Mouse (Mus musculus): ENCODE results near the gene Rptor. TPM values are rescaled to one million over a fixed set of nuclear protein-coding genes. Genes with fewer than 3 reads are reported as not detected.
A peak's percentile ranks its signal among the peaks of the same experiment; 100 is the strongest.

Rptor gene
- total RNA-seq, 2 experiments from 2014 or later, result 25.7 to 26.9 TPM

- intact Hi-C loops (cut with DNase I; ENCODE audit: low total_unique reads), result no loop called here
Measured at GRCm38 (mm10) chr11:119868138-119868537, 265.4 kb downstream of the Rptor start.

GRCm38 (mm10) chr11:119868556-119868955 lies 265.9 kb downstream of the Rptor start:
- DNase-seq, result no peak
- intact Hi-C loops (cut with DNase I; ENCODE audit: low total_unique reads), result no loop called here

More at GRCm38 (mm10) chr11:119868138-119868537, 265.4 kb downstream of the Rptor start:
- no peak for DNase-seq

GRCm38 (mm10) chr11:119871141-119871540 lies 268.4 kb downstream of the Rptor start:
- no peak for DNase-seq
- intact Hi-C loops (cut with DNase I; ENCODE audit: low total_unique reads), result no loop called here

- no peak for DNase-seq
- intact Hi-C loops (cut with DNase I; ENCODE audit: low total_unique reads), result no loop called here
Measured at GRCm38 (mm10) chr11:119873643-119874042, 270.9 kb downstream of the Rptor start.

- intact Hi-C loops (cut with DNase I; ENCODE audit: low total_unique reads), result no loop called here
- DNase-seq, result no peak
Measured at GRCm38 (mm10) chr11:119874841-119875240, 272.1 kb downstream of the Rptor start.

GRCm38 (mm10) chr11:119875685-119876084 lies 273.0 kb downstream of the Rptor start:
- DNase-seq, result no peak
- intact Hi-C loops (cut with DNase I; ENCODE audit: low total_unique reads), result no loop called here

- intact Hi-C loops (cut with DNase I; ENCODE audit: low total_unique reads), result no loop called here
- DNase-seq, result no peak
Measured at GRCm38 (mm10) chr11:119877124-119877523, 274.4 kb downstream of the Rptor start.

GRCm38 (mm10) chr11:119879573-119879972 lies 276.9 kb downstream of the Rptor start:
- intact Hi-C loops (cut with DNase I; ENCODE audit: low total_unique reads), result no loop called here
- no peak for DNase-seq

- DNase-seq, result no peak
- intact Hi-C loops (cut with DNase I; ENCODE audit: low total_unique reads), result no loop called here
Measured at GRCm38 (mm10) chr11:119883646-119884045, 280.9 kb downstream of the Rptor start.

GRCm38 (mm10) chr11:119889966-119890365 lies 287.3 kb downstream of the Rptor start:
- intact Hi-C loops (cut with DNase I; ENCODE audit: low total_unique reads), result no loop called here
- DNase-seq, result no peak

GRCm38 (mm10) chr11:119891601-119892215 lies 289.0 kb downstream of the Rptor start:
- no peak for DNase-seq

GRCm38 (mm10) chr11:119893667-119894236 lies 291.0 kb downstream of the Rptor start:
- DNase-seq, result no peak
- intact Hi-C loops (cut with DNase I; ENCODE audit: low total_unique reads), result no loop called here

More at GRCm38 (mm10) chr11:119891601-119892215, 289.0 kb downstream of the Rptor start:
- intact Hi-C loops (cut with DNase I; ENCODE audit: low total_unique reads), result no loop called here

- no peak for DNase-seq
- intact Hi-C loops (cut with DNase I; ENCODE audit: low total_unique reads), result loop anchor here (5.0 kb wide), 1 partner anchor 967 kb away; no protein-coding TSS in a partner anchor
Measured at GRCm38 (mm10) chr11:119894634-119895033, 291.9 kb downstream of the Rptor start.

GRCm38 (mm10) chr11:119897041-119897440 lies 294.3 kb downstream of the Rptor start:
- intact Hi-C loops (cut with DNase I; ENCODE audit: low total_unique reads), result loop anchor here (5.0 kb wide), 1 partner anchor 970 kb away; no protein-coding TSS in a partner anchor
- DNase-seq, result no peak

GRCm38 (mm10) chr11:119898976-119899375 lies 296.3 kb downstream of the Rptor start:
- peak; percentile 20 for DNase-seq
- intact Hi-C loops (cut with DNase I; ENCODE audit: low total_unique reads), result loop anchor here (5.0 kb wide), 1 partner anchor 972 kb away; no protein-coding TSS in a partner anchor

GRCm38 (mm10) chr11:119901174-119901573 lies 298.5 kb downstream of the Rptor start:
- intact Hi-C loops (cut with DNase I; ENCODE audit: low total_unique reads), result no loop called here
- DNase-seq, result no peak

GRCm38 (mm10) chr11:119902891-119903290 lies 300.2 kb downstream of the Rptor start:
- intact Hi-C loops (cut with DNase I; ENCODE audit: low total_unique reads), result no loop called here
- no peak for DNase-seq

- DNase-seq, result peak; percentile 50
- intact Hi-C loops (cut with DNase I; ENCODE audit: low total_unique reads), result loop anchor here (2.0 to 5.0 kb wide), 2 partner anchors 88 to 402 kb away; no protein-coding TSS in a partner anchor
Measured at GRCm38 (mm10) chr11:119904621-119905286, 302.0 kb downstream of the Rptor start.

- no peak for DNase-seq
- intact Hi-C loops (cut with DNase I; ENCODE audit: low total_unique reads), result loop anchor here (2.0 to 5.0 kb wide), 2 partner anchors 87 to 403 kb away; no protein-coding TSS in a partner anchor
Measured at GRCm38 (mm10) chr11:119905794-119906193, 303.1 kb downstream of the Rptor start.

- no peak for DNase-seq
- intact Hi-C loops (cut with DNase I; ENCODE audit: low total_unique reads), result loop anchor here (5.0 kb wide), 1 partner anchor 85 kb away; no protein-coding TSS in a partner anchor
Measured at GRCm38 (mm10) chr11:119907006-119907650, 304.4 kb downstream of the Rptor start.

Measured in gastrocnemius, postnatal 14 days (tissue).